Mouse (Mus musculus) heart, adult 10 weeks (tissue): ENCODE data around the gene Unc5cl. TPM values are rescaled to one million over a fixed set of nuclear protein-coding genes. Genes with fewer than 3 reads are reported as not detected.

Experiments used
- polyA plus RNA-seq: library from polyadenylated mRNA; stranded (reverse); fragments of 350-450 nt; fragmentation: Illumina TruSeq; extraction: RNeasy Lipid Tissue Mini Kit (QIAGEN cat#74804); gene quantifications from one replicate; pipeline ENCODE4 v1.2.3, GENCODE M21; 2014; ENCODE audit warnings: low read depth, low replicate concordance

Unc5cl gene
- polyA plus RNA-seq, result not detected

GRCm38 (mm10) chr17:48454688-48455087 lies at the start of gene Unc5cl:
TSS of gene Unc5cl (plus strand) at chr17:48454901.

GRCm38 (mm10) chr17:48409380-48410298 lies 45.1 kb upstream of the Unc5cl start, which contains the start of the genes Nfya and Oard1:
TSS of gene Nfya (minus strand) at chr17:48409906.
TSS of gene Oard1 (plus strand) at chr17:48410014.

GRCm38 (mm10) chr17:48432158-48432980 lies 22.3 kb upstream of the Unc5cl start, which contains the start of gene Apobec2:
TSS of gene Apobec2 (minus strand) at chr17:48432930.

GRCm38 (mm10) chr17:48451353-48451675 lies 3.4 kb upstream of the Unc5cl start, which contains the start of gene Tspo2:
TSS of gene Tspo2 (minus strand) at chr17:48451522.

Other genes with a start within 250 kb of the Unc5cl start
- gene Trem1, start 222.1 kb upstream of the Unc5cl start, polyA plus RNA-seq, result not detected
- gene Trem3, start 207.1 kb upstream of the Unc5cl start, polyA plus RNA-seq, result not detected
- gene Treml4, start 190.6 kb upstream of the Unc5cl start, polyA plus RNA-seq, result not detected
- gene Treml2, start 155.4 kb upstream of the Unc5cl start, polyA plus RNA-seq, result 0.13 TPM
- gene B430306N03Rik, start 138.8 kb upstream of the Unc5cl start, polyA plus RNA-seq, result 0.16 TPM
- 2.2 TPM for gene Trem2, start 108.5 kb upstream of the Unc5cl start, polyA plus RNA-seq
- not detected for gene Treml1, start 95.0 kb upstream of the Unc5cl start, polyA plus RNA-seq
- gene Nfya, start 45.0 kb upstream of the Unc5cl start, polyA plus RNA-seq, result 25.8 TPM
- gene Oard1, start 44.9 kb upstream of the Unc5cl start, polyA plus RNA-seq, result 41.8 TPM
- gene Apobec2, start 22.0 kb upstream of the Unc5cl start, polyA plus RNA-seq, result 274 TPM
- not detected for gene Tspo2, start 3.4 kb upstream of the Unc5cl start, polyA plus RNA-seq